Mouse (Mus musculus) stomach, postnatal 0 days (tissue): ENCODE measurements at regions not wholly inside any gene's neighbourhood (a gene's known extent, or its start where the extent isn't known, plus 50 kb on each side); places are given as distances from the start of the nearest gene placed in this dataset.
A peak's percentile ranks its signal among the peaks of the same experiment; 100 is the strongest.

ENCODE experiments used
- ATAC-seq: fragments of 200-750 bp; cut with Nextera tagmentation; 2 replicates; pipeline ENCODE4 v1.8.0; 2017; ENCODE audit not compliant: low FRiP score, low TSS enrichment
- DNase-seq: peaks from one replicate; pipeline ENCODE4 v3.0.0-alpha.2; 2016; ENCODE audit warnings: low spot score
- H3K27ac ChIP-seq: fragments of 300-500 bp; sonication (generic); replicated peaks from 2 replicates; pipeline ENCODE4 v1.5.1; 2014; ENCODE audit warnings: mild to moderate bottlenecking, control low read depth
- H3K27me3 ChIP-seq: fragments of 300-500 bp; sonication (generic); 2 replicates; pipeline ENCODE4 v1.6.1; 2014; ENCODE audit warnings: low read length; ENCODE audit not compliant: control insufficient read depth, insufficient read depth
- H3K36me3 ChIP-seq: fragments of 300-500 bp; sonication (generic); 2 replicates; pipeline ENCODE4 v1.6.1; 2014; ENCODE audit warnings: low read length, mixed read lengths; ENCODE audit not compliant: control insufficient read depth, insufficient read depth
- H3K4me1 ChIP-seq: fragments of 300-500 bp; sonication (generic); replicated peaks from 2 replicates; pipeline ENCODE4 v1.6.1; 2014; ENCODE audit warnings: antibody characterized with exemption; ENCODE audit not compliant: control insufficient read depth, insufficient read depth
- H3K4me2 ChIP-seq: fragments of 300-500 bp; sonication (generic); replicated peaks from 2 replicates; pipeline ENCODE4 v1.6.1; 2014; ENCODE audit warnings: low read depth, mild to moderate bottlenecking, control low read depth, moderate library complexity
- H3K4me3 ChIP-seq: fragments of 300-500 bp; sonication (generic); 2 replicates; pipeline ENCODE4 v1.5.1; 2014; ENCODE audit warnings: low read depth, low read length, control low read depth
- H3K9ac ChIP-seq: fragments of 300-500 bp; sonication (generic); 2 replicates; pipeline ENCODE4 v1.6.1; 2014; ENCODE audit warnings: mild to moderate bottlenecking, low read length, control low read depth, mixed read lengths
- H3K9me3 ChIP-seq: fragments of 300-500 bp; sonication (generic); 2 replicates; pipeline ENCODE4 v1.6.1; 2016; ENCODE audit warnings: low read length; ENCODE audit not compliant: control insufficient read depth
- CTCF ChIP-seq: IDR thresholded peaks from 2 replicates; pipeline ENCODE4 v1.5.1; 2016; ENCODE audit warnings: antibody characterized with exemption, low read depth, mild to moderate bottlenecking, moderate library complexity
- EP300 ChIP-seq: optimal IDR thresholded peaks from 2 replicates; pipeline ENCODE3; 2016; ENCODE audit warnings: antibody characterized with exemption
- WGBS: fragments of 180-500 bp; shearing (Covaris S2); extraction: QIAGEN DNeasy Blood & Tissue Kit; methylation state at CpG from one replicate; pipeline ENCODE4 v1.1.7; 2014; 5-methylcytosine and 5-hydroxymethylcytosine counted together

DNA sequence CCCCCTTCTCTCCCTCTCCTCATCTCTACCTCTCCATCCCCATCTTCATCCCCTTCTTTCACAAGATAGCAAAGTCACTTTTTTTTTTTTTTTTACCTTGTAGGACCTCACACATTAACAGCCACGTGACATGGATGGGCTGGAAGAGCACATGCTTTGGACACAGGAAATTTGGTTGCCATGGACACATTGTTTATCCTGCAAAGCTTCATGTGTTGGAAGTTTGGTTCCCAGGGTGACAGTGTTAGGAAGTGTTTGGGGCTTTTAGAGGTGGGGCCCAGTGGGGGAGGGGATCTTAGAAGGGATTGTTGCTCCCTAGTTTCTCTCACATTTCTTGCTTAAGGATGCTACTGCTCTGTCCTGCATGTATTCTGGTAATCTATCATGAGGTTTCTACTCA is 356.5 kb downstream of the Rps15a start:
- Histone ChIP-seq H3K9ac (no peak overlapping the region), H3K27me3 (no peaks in the 10 kb centered on the region), H3K4me2 (no peak overlapping the region), H3K27ac (no peak overlapping the region), H3K4me3 (no peak overlapping the region), H3K9me3 (no peaks in the 10 kb centered on the region), H3K36me3 (no peaks in the 10 kb centered on the region), H3K4me1 (no peaks in the 10 kb centered on the region)
- DNase-seq: no peak
- ATAC-seq: peak; percentile 53; the same call in 1 of the 2 replicates
- 23% methylated on average over 1 of the region's 1 CpGs for WGBS
- no peak for TF ChIP-seq EP300
- no peak for TF ChIP-seq CTCF

- Histone ChIP-seq H3K9me3 (no peaks in the 10 kb centered on the region), H3K36me3 (no peaks in the 10 kb centered on the region), H3K27me3 (no peaks in the 10 kb centered on the region), H3K4me1 (no peaks in the 10 kb centered on the region), H3K9ac (no peak overlapping the region), H3K4me3 (no peak overlapping the region), H3K27ac (no peak overlapping the region), H3K4me2 (no peak overlapping the region)
- peak; percentile 21 for DNase-seq
- WGBS: 0% methylated on average over 4 of the region's 4 CpGs
- peak; percentile 35; the same call in 1 of the 2 replicates for ATAC-seq
- no peak for TF ChIP-seq EP300
- no peak for TF ChIP-seq CTCF
Observed at GRCm38 (mm10) chr7:117757033-117757432, 359.0 kb downstream of the Rps15a start.

DNA sequence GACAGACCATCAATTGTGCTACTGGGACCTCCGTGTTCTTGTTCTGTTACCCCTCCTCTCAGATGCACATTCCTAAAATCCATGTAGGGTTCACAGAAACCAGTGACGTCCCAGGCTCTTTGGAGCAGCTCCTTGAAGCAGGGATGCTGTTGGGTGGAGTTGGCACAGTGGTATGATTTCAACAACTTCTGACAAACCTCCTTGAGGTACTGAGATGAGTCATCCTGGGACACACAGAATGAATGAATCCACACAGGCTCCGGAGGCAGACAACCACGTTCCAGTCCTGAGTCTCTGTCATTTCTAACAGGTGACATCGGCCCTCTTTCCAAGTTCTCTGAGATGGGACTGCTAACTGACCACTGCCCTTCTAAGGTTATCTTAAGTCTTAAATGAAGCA is 360.2 kb downstream of the Rps15a start:
- H3K4me3 ChIP-seq: no peak overlapping the region
- H3K9me3 ChIP-seq: no peaks in the 10 kb centered on the region
- DNase-seq (no peak), ATAC-seq (no peak)
- H3K9ac ChIP-seq: no peak overlapping the region
- H3K27ac ChIP-seq: no peak overlapping the region
- H3K4me1 ChIP-seq: no peaks in the 10 kb centered on the region
- no peaks in the 10 kb centered on the region for H3K36me3 ChIP-seq
- no peak for TF ChIP-seq EP300
- TF ChIP-seq CTCF: no peak
- no peak overlapping the region for H3K4me2 ChIP-seq
- no peaks in the 10 kb centered on the region for H3K27me3 ChIP-seq
- 47% methylated on average over 5 of the region's 5 CpGs for WGBS

- ATAC-seq: no peak
- H3K9me3 ChIP-seq: no peaks in the 10 kb centered on the region
- no peak overlapping the region for H3K9ac ChIP-seq
- no peak for DNase-seq
- no peaks in the 10 kb centered on the region for H3K4me1 ChIP-seq
- no peak overlapping the region for H3K4me2 ChIP-seq
- no peak overlapping the region for H3K4me3 ChIP-seq
- no peak for TF ChIP-seq EP300
- no peak for TF ChIP-seq CTCF
- H3K27ac ChIP-seq: no peak overlapping the region; the same call in 1 of the 2 replicates
- no peaks in the 10 kb centered on the region for H3K36me3 ChIP-seq
- H3K27me3 ChIP-seq: no peaks in the 10 kb centered on the region
- 51% methylated on average over 5 of the region's 5 CpGs for WGBS
Observed at GRCm38 (mm10) chr7:117753296-117753695, 362.7 kb downstream of the Rps15a start.

DNA sequence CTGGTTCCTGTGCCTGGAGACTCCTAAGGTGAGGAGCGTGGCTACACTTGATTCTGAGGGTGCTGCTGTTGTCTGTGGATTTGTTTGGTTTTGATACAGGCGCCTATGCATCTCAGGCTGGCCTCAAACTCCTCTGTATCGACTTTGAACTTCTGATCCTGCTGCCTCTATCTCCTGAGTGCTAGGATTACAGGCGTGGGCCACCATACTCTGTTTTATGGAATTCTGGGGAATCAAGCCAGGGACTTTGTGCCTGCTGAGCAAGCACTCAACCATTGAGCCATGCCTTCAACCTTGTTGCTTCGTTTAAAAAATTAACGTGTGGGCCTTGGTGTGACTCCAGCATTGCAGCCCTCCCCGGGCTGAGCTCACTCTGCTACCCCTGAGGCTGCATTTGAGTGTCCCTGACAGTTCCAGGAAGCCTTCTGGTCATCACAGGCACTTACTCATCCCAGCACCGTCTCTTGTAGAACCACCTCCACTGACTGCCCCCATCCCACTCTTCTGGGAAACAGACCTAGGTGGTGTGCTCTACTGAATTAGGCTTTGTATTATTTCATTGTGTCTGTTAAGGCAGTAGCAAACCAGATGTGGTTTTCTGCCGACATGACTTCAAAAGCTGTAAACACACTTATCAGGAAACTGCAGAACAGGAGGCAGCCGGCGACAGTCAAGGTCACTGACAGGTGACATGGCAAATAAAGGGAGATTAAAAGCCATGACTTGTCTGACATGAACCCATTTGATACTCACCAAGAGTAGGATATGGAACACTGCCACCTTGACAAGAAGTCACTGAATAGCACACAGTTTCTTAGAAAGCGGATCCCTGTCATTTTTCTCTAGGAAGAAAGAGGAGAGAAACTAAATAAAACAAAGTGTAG is 363.4 kb downstream of the Rps15a start:
- Histone ChIP-seq H3K27ac (no peak overlapping the region), H3K9ac (no peak overlapping the region), H3K4me1 (no peaks in the 10 kb centered on the region), H3K27me3 (no peaks in the 10 kb centered on the region), H3K36me3 (no peaks in the 10 kb centered on the region), H3K4me2 (no peak overlapping the region), H3K9me3 (no peaks in the 10 kb centered on the region), H3K4me3 (no peak overlapping the region)
- ATAC-seq (no peak), DNase-seq (no peak)
- TF ChIP-seq CTCF: 0 out of 2 replicates have a peak, but pooled peaks have one; percentile 3
- TF ChIP-seq EP300: no peak
- 41% methylated on average over 12 of the region's 12 CpGs for WGBS

GRCm38 (mm10) chr7:117747991-117748390 is 367.2 kb downstream of the Xylt1 start:
- Histone ChIP-seq H3K4me1 (no peaks in the 10 kb centered on the region), H3K27ac (no peak overlapping the region), H3K9me3 (no peaks in the 10 kb centered on the region), H3K4me3 (no peak overlapping the region), H3K27me3 (no peaks in the 10 kb centered on the region), H3K36me3 (no peaks in the 10 kb centered on the region), H3K9ac (no peak overlapping the region; the same call in 1 of the 2 replicates), H3K4me2 (no peak overlapping the region)
- TF ChIP-seq EP300: no peak
- TF ChIP-seq CTCF: no peak
- 69% methylated on average over 4 of the region's 4 CpGs for WGBS
- DNase-seq (no peak), ATAC-seq (no peak)
